Mouse (Mus musculus) left cerebral cortex, postnatal 25 days (tissue): Measurements from ENCODE around the gene 2310022B05Rik. TPM values are rescaled to one million over a fixed set of nuclear protein-coding genes. Genes with fewer than 3 reads are reported as not detected.

Source experiments
- DNase-seq, 2 experiments: peaks; one replicate each; pipeline ENCODE4 v3.0.0; 2022; ENCODE audit warnings: low spot score in 2 of 2, mixed read lengths in 1 of 2
- intact Hi-C: fragments of 180-260 bp; cut with DNase I; formaldehyde crosslinking; loops from one replicate; pipeline ENCODE4 v1.15.1; 2025
- total RNA-seq, 2 experiments: library from RNA; stranded (reverse); gene quantifications; 2 replicates each; pipeline ENCODE4 v1.2.3; 2021

2310022B05Rik gene
- total RNA-seq, 2 experiments from 2014 or later = 50.5 to 55.8 TPM

GRCm38 (mm10) chr8:124663874-124664230 is 683 bp upstream of the 2310022B05Rik start:
- DNase-seq = no peak
- intact Hi-C loops = loop anchor here (2.0 to 5.0 kb wide), 3 partner anchors 31 to 277 kb away; no protein-coding TSS in a partner anchor

- no peak for DNase-seq
- intact Hi-C loops = loop anchor here (2.0 to 5.0 kb wide), 3 partner anchors 30 to 275 kb away; no protein-coding TSS in a partner anchor
These were observed 590 bp downstream of the 2310022B05Rik start for GRCm38 (mm10) chr8:124662446-124663111.

- DNase-seq = peak; percentile 52 to 94
These were observed 1.4 kb downstream of the 2310022B05Rik start for GRCm38 (mm10) chr8:124661781-124662180.

GRCm38 (mm10) chr8:124658415-124658814 is 4.8 kb downstream of the 2310022B05Rik start:
- intact Hi-C loops = no loop called here
- DNase-seq = peak in 1 of 2 experiments; percentile 49

More at GRCm38 (mm10) chr8:124661781-124662180, 1.4 kb downstream of the 2310022B05Rik start:
- intact Hi-C loops = loop anchor here (1.0 to 5.0 kb wide), 4 partner anchors 17 to 274 kb away; no protein-coding TSS in a partner anchor

GRCm38 (mm10) chr8:124657961-124658360 is 5.2 kb downstream of the 2310022B05Rik start:
- intact Hi-C loops = no loop called here
- peak in 1 of 2 experiments; percentile 29 for DNase-seq

- intact Hi-C loops = no loop called here
- no peak for DNase-seq
These were observed 9.3 kb downstream of the 2310022B05Rik start for GRCm38 (mm10) chr8:124653568-124654475.

GRCm38 (mm10) chr8:124652546-124652945 is 10.6 kb downstream of the 2310022B05Rik start:
- DNase-seq = peak in 1 of 2 experiments; percentile 53

GRCm38 (mm10) chr8:124651776-124652175 is 11.4 kb downstream of the 2310022B05Rik start:
- no peak for DNase-seq
- intact Hi-C loops = no loop called here

More at GRCm38 (mm10) chr8:124652546-124652945, 10.6 kb downstream of the 2310022B05Rik start:
- intact Hi-C loops = no loop called here

- DNase-seq = no peak
- intact Hi-C loops = no loop called here
These were observed 14.9 kb downstream of the 2310022B05Rik start for GRCm38 (mm10) chr8:124648311-124648710.

GRCm38 (mm10) chr8:124643540-124644339 is 19.4 kb downstream of the 2310022B05Rik start:
- intact Hi-C loops = loop anchor here (1.0 kb wide), 1 partner anchor 18 kb away; no protein-coding TSS in a partner anchor
- peak; percentile 67 to 94 for DNase-seq

- intact Hi-C loops = no loop called here
These were observed 21.6 kb downstream of the 2310022B05Rik start for GRCm38 (mm10) chr8:124641599-124641998.

GRCm38 (mm10) chr8:124635247-124635502 is 28.0 kb downstream of the 2310022B05Rik start:
- DNase-seq = no peak
- intact Hi-C loops = no loop called here

More at GRCm38 (mm10) chr8:124641599-124641998, 21.6 kb downstream of the 2310022B05Rik start:
- DNase-seq = no peak

- intact Hi-C loops = no loop called here
- no peak for DNase-seq
These were observed 28.5 kb downstream of the 2310022B05Rik start for GRCm38 (mm10) chr8:124634411-124635246.

GRCm38 (mm10) chr8:124633001-124633703 is 30.0 kb downstream of the 2310022B05Rik start:
- intact Hi-C loops = loop anchor here (2.0 kb wide), 1 partner anchor 30 kb away; the partner anchor contains the start of gene 2310022B05Rik
- DNase-seq = peak in 1 of 2 experiments; percentile 74

- no peak for DNase-seq
- intact Hi-C loops = loop anchor here (2.0 kb wide), 1 partner anchor 31 kb away; the partner anchor contains the start of gene 2310022B05Rik
These were observed 31.2 kb downstream of the 2310022B05Rik start for GRCm38 (mm10) chr8:124631966-124632365.

GRCm38 (mm10) chr8:124630891-124631290 is 32.3 kb downstream of the 2310022B05Rik start:
- DNase-seq = peak in 1 of 2 experiments; percentile 74
- intact Hi-C loops = no loop called here

- intact Hi-C loops = no loop called here
- no peak for DNase-seq
These were observed 32.7 kb downstream of the 2310022B05Rik start for GRCm38 (mm10) chr8:124630489-124630888.

- intact Hi-C loops = no loop called here
- no peak for DNase-seq
These were observed 36.9 kb downstream of the 2310022B05Rik start for GRCm38 (mm10) chr8:124626251-124626650.
